Mouse (Mus musculus): ENCODE data around the gene Slpi.

GRCm38 (mm10) chr2:164423464-164423863, 34.6 kb upstream of the Slpi start:
- TF ChIP-seq GATA1 (IDR thresholded peaks at IDR 0.05; ENCODE audit: borderline replicate concordance, low read length): no peak
- no peak for TF ChIP-seq FLI1 (IDR thresholded peaks at IDR 0.05; ENCODE audit: low read length)

All from megakaryocyte, embryonic 14.5 days (primary cell).